8 mouse cellular contexts compared by ENCODE assay signal in genomic region chr5:24686176-24686575, GRCm38 (mm10). TPM values are rescaled to one million over a fixed set of nuclear protein-coding genes. Genes with fewer than 3 reads are reported as not detected.
DNase-seq lines count a peak whose midpoint lies in the region; ATAC-seq and TF ChIP-seq lines count a peak whose summit lies in the region.

No protein-coding gene starts in this region.

- H3K27me3 ChIP-seq in liver, adult 2 months (ENCODE audit: control insufficient read depth, insufficient read depth, low read length), result no peaks in the 10 kb centered on the region
- H3K27me3 ChIP-seq in forebrain, embryonic 14.5 days (replicated peaks; ENCODE audit: control insufficient read depth, insufficient read depth, low read length), result no peaks in the 10 kb centered on the region
- no peaks in the 10 kb centered on the region for H3K27me3 ChIP-seq in liver, embryonic 11.5 days (replicated peaks; ENCODE audit: control insufficient read depth, insufficient read depth, low read length)

- H3K4me3 ChIP-seq in liver, adult 2 months (ENCODE audit: insufficient read depth, low read depth, low read length), result peak overlapping the region; percentile 77
- H3K4me3 ChIP-seq in forebrain, embryonic 14.5 days (ENCODE audit: low read depth, low read length), result peak overlapping the region; percentile 86
- H3K4me3 ChIP-seq in liver, embryonic 11.5 days (ENCODE audit: low read depth, low read length), result peak overlapping the region; percentile 82

- ATAC-seq in forebrain, embryonic 14.5 days, result no peak
- peak; percentile 4; the same call in 1 of the 2 replicates for ATAC-seq in liver, embryonic 11.5 days (replicated peaks; ENCODE audit: low FRiP score)

- H3K4me2 ChIP-seq in forebrain, embryonic 14.5 days (ENCODE audit: low read length), result peak overlapping the region; percentile 61
- H3K4me2 ChIP-seq in liver, embryonic 11.5 days, result peak overlapping the region; percentile 71

- no peak for TF ChIP-seq CTCF in liver, adult 2 months (IDR thresholded peaks at IDR 0.05; ENCODE audit: low read depth, low read length)

- 0 out of 2 replicates have a peak, but pooled peaks cover 5% of the 10 kb centered on the region for H3K4me1 ChIP-seq in liver, adult 2 months (ENCODE audit: control insufficient read depth, insufficient read depth, low read length)
- H3K4me1 ChIP-seq in forebrain, embryonic 14.5 days (ENCODE audit: control insufficient read depth, insufficient read depth, low read length), result peaks cover 3% of the 10 kb centered on the region
- peaks cover 17% of the 10 kb centered on the region for H3K4me1 ChIP-seq in liver, embryonic 11.5 days (replicated peaks; ENCODE audit: control insufficient read depth, insufficient read depth, low read length)

- no peaks in the 10 kb centered on the region for H3K9me3 ChIP-seq in forebrain, embryonic 14.5 days (replicated peaks; ENCODE audit: control insufficient read depth, low read length)
- H3K9me3 ChIP-seq in liver, embryonic 11.5 days (ENCODE audit: control insufficient read depth, low read length), result no peaks in the 10 kb centered on the region

- peaks cover 5% of the 10 kb centered on the region; the same call in 1 of the 2 replicates for H3K79me2 ChIP-seq in liver, adult 2 months (ENCODE audit: control insufficient read depth, insufficient read depth, low read length)

- DNase-seq in liver, adult 2 months (ENCODE audit: extremely low read depth, low read depth, low spot score), result peak; percentile 81
- DNase-seq in liver (no peak), R1 (ENCODE audit: low read depth, low spot score) (peak; percentile 68)
- DNase-seq in forebrain, embryonic 14.5 days (ENCODE audit: low spot score), result peak; percentile 50
- DNase-seq in liver, embryonic 11.5 days (ENCODE audit: low spot score), result no peak
- DNase-seq in skeletal muscle tissue, adult 2 months (ENCODE audit: low read depth, low spot score), result peak; percentile 26
- DNase-seq in right cerebral cortex, adult 2 months (ENCODE audit: low spot score in 2 of 2), result no peak
- no peak for DNase-seq in layer of hippocampus, postnatal 36 days

- WGBS in liver, adult 2 months, result 1% methylated on average over 15 of the region's 15 CpGs
- 2% methylated on average over 15 of the region's 15 CpGs for WGBS in forebrain, embryonic 14.5 days
- WGBS in liver, embryonic 11.5 days, result under 1% methylated on average over 15 of the region's 15 CpGs

- peaks cover 11% of the 10 kb centered on the region for H3K36me3 ChIP-seq in liver, adult 2 months (ENCODE audit: control insufficient read depth, insufficient read depth, low read length)
- H3K36me3 ChIP-seq in forebrain, embryonic 14.5 days (ENCODE audit: control insufficient read depth, insufficient read depth, low read length), result peaks cover 15% of the 10 kb centered on the region
- peaks cover 7% of the 10 kb centered on the region; the same call in 1 of the 2 replicates for H3K36me3 ChIP-seq in liver, embryonic 11.5 days (ENCODE audit: control insufficient read depth, insufficient read depth, low read length)

- peak overlapping the region; percentile 89 for H3K9ac ChIP-seq in liver, adult 2 months (ENCODE audit: low read depth, low read length)
- peak overlapping the region; percentile 68 for H3K9ac ChIP-seq in forebrain, embryonic 14.5 days (ENCODE audit: low read length)
- H3K9ac ChIP-seq in liver, embryonic 11.5 days (ENCODE audit: low read depth, low read length), result peak overlapping the region; percentile 74

- TF ChIP-seq POLR2A in liver, adult 2 months (IDR thresholded peaks at IDR 0.05; ENCODE audit: extremely low read depth, insufficient read depth, low read length), result no peak

- H3K27ac ChIP-seq in liver, adult 2 months (replicated peaks; ENCODE audit: insufficient read depth, low read depth, low read length), result peak overlapping the region; percentile 30
- H3K27ac ChIP-seq in forebrain, embryonic 14.5 days (ENCODE audit: low read depth, low read length), result peak overlapping the region; percentile 89
- H3K27ac ChIP-seq in liver, embryonic 11.5 days (ENCODE audit: low read depth, low read length), result peak overlapping the region; percentile 74

RNA-seq across cellular contexts. Expression of gene Nub1, which starts 0.8 kb away (rescaled TPM):
- total RNA-seq in liver, adult 2 months (2014; rRNA removed), result 14.4 and 19.6 TPM in 2 replicates
- 19.9 and 20.2 TPM in 2 replicates for polyA plus RNA-seq in liver, adult 2 months (2012; rRNA removed)
- polyA plus RNA-seq in forebrain, embryonic 14.5 days (2014; fragmentation: Nextera tagmentation; extraction: Ambion mirVana), result 59.8 and 65.3 TPM in 2 replicates
- polyA plus RNA-seq in liver, embryonic 11.5 days (2014; fragmentation: Nextera tagmentation; extraction: Ambion mirVana), result 26.6 and 29.1 TPM in 2 replicates
- 10 to 100 TPM; 63.3 to 65.9 TPM for total RNA-seq in layer of hippocampus, postnatal 36 days (2021)

RNA-seq across cellular contexts. Expression of gene Wdr86, which starts 44.4 kb away (rescaled TPM):
- total RNA-seq in liver, adult 2 months (2014; rRNA removed), result 0.27 and 0.28 TPM in 2 replicates
- polyA plus RNA-seq in liver, adult 2 months (2012; rRNA removed), result 0.26 and 1.0 TPM in 2 replicates
- polyA plus RNA-seq in forebrain, embryonic 14.5 days (2014; fragmentation: Nextera tagmentation; extraction: Ambion mirVana), result 6.1 and 6.4 TPM in 2 replicates
- polyA plus RNA-seq in liver, embryonic 11.5 days (2014; fragmentation: Nextera tagmentation; extraction: Ambion mirVana), result 9.8 and 11.2 TPM in 2 replicates
- total RNA-seq in layer of hippocampus, postnatal 36 days (2021), result 1 to 10 TPM in 1 of 2 experiments, under 1 TPM in 1; 0.22 to 1.5 TPM

Comparison
In these comparisons a context has a peak if more than half of its experiments do, and no peak if none do; other contexts are left out.
1. DNase-seq: peak in liver, adult 2 months (single experiment), R1 (single experiment), forebrain, embryonic 14.5 days (single experiment) and skeletal muscle tissue, adult 2 months (single experiment); none in liver (single experiment), liver, embryonic 11.5 days (single experiment), right cerebral cortex, adult 2 months (0 of 2) and layer of hippocampus, postnatal 36 days (0 of 2).
2. H3K27ac ChIP-seq: peak in every context shown above with its lines; median percentile 89 in forebrain, embryonic 14.5 days; 74 in liver, embryonic 11.5 days; 30 in liver, adult 2 months.
3. Peak in every context shown above with its lines, with median percentiles within 50 percentile points of each other: H3K4me3 ChIP-seq and H3K9ac ChIP-seq.